Mouse (Mus musculus) kidney, adult 9 months (tissue): ENCODE measurements around the gene Sobp.

Experiments used
- DNase-seq: peaks from one replicate; pipeline ENCODE4 v3.0.0; 2022

Gene Sobp

GRCm38 (mm10) chr10:42987594-42988052 lies 186.7 kb downstream of the Sobp start:
- DNase-seq, result peak; percentile 72

- DNase-seq, result no peak
These were observed 189.4 kb downstream of the Sobp start for GRCm38 (mm10) chr10:42984886-42985285.

- DNase-seq, result no peak
These were observed 193.2 kb downstream of the Sobp start for GRCm38 (mm10) chr10:42980999-42981757.

- no peak for DNase-seq
These were observed 196.0 kb downstream of the Sobp start for GRCm38 (mm10) chr10:42978346-42978745.

GRCm38 (mm10) chr10:42976577-42976976 lies 197.8 kb downstream of the Sobp start:
- no peak for DNase-seq

GRCm38 (mm10) chr10:42973537-42973936 lies 200.8 kb downstream of the Sobp start:
- DNase-seq, result no peak

GRCm38 (mm10) chr10:42972504-42973172 lies 201.7 kb downstream of the Sobp start:
- DNase-seq, result peak; percentile 63

GRCm38 (mm10) chr10:42968332-42968731 lies 206.0 kb downstream of the Sobp start:
- no peak for DNase-seq

GRCm38 (mm10) chr10:42963061-42963460 lies 211.3 kb downstream of the Sobp start:
- DNase-seq, result no peak

- DNase-seq, result no peak
These were observed 211.7 kb downstream of the Sobp start for GRCm38 (mm10) chr10:42962655-42963054.

GRCm38 (mm10) chr10:42962181-42962601 lies 212.1 kb downstream of the Sobp start:
- peak; percentile 19 for DNase-seq

GRCm38 (mm10) chr10:42961771-42962170 lies 212.6 kb downstream of the Sobp start:
- DNase-seq, result no peak

- no peak for DNase-seq
These were observed 215.6 kb downstream of the Sobp start for GRCm38 (mm10) chr10:42958686-42959085.

- DNase-seq, result peak; percentile 66
These were observed 216.3 kb downstream of the Sobp start for GRCm38 (mm10) chr10:42957881-42958651.

GRCm38 (mm10) chr10:42955205-42955604 lies 219.1 kb downstream of the Sobp start:
- no peak for DNase-seq

GRCm38 (mm10) chr10:42953601-42954000 lies 220.7 kb downstream of the Sobp start:
- no peak for DNase-seq
